Mouse (Mus musculus): ENCODE measurements around the gene Slc24a2.

DNA sequence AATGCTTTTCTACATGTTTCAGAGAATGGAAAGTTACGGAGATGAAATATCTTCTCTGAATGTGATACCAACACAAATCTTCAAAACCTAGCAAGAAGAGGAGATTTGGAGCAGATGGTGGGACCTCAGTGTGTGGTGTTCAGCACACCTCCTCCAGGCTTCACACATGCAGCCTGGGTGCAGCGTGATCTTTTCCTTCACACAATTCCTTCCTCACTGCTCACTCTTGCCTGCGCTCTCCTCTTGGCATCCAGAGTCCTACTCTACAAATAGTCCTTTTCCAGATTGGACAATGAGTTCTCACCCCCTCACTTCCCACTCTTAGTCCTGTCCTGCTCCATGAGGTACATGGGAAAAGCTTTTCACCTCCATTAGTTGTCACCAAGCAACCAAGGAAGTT lies 43.2 kb upstream of the Slc24a2 start:
- TF ChIP-seq CTCF (IDR thresholded peaks at IDR 0.05; ENCODE audit: control insufficient read depth, insufficient read depth, insufficient read length) (no peak), MYOD1 (IDR thresholded peaks at IDR 0.05; ENCODE audit: control insufficient read depth, insufficient read length, low read depth) (no peak), MYOG (IDR thresholded peaks at IDR 0.05; ENCODE audit: control insufficient read depth, extremely low read depth, insufficient read length) (no peak)
